Mouse (Mus musculus) cerebellum, postnatal 10 days (tissue): ENCODE measurements around the gene Slc5a1.

Source experiments
- DNase-seq, 2 experiments: peaks; one replicate each; pipeline ENCODE4 v3.0.0; 2021; ENCODE audit warnings: mixed read lengths in 2 of 2

Gene Slc5a1

DNA sequence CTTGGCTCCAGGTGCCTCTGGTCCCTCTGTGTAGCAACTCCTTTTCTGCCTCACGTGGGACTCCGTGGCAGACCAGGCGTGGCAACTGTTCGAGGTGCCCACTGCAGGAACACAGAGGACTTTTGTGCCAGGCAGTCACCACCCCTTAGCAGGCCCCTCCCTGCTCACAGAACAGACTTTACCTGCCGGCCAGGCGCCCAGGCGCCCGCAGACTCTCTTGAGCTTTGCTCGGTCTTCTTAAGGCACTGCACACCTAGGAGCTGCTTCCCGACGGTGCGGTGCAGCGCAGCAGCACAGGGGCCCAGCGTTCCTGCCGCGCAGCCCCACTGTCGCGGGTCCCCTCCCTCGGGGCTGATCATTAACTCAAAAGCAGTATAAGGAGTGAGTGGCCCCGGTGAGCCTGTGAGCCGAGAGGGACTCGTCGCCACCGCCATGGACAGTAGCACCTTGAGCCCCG is at the start of gene Slc5a1:
Gene Slc5a1, plus strand, starts transcription at position 195 of the 457 bp plus-strand sequence.
- no peak for DNase-seq

- no peak for DNase-seq
Measured at GRCm38 (mm10) chr5:33056126-33056765, 47.8 kb upstream of the Slc5a1 start.

GRCm38 (mm10) chr5:33070071-33070470 is 33.9 kb upstream of the Slc5a1 start:
- DNase-seq: no peak

DNA sequence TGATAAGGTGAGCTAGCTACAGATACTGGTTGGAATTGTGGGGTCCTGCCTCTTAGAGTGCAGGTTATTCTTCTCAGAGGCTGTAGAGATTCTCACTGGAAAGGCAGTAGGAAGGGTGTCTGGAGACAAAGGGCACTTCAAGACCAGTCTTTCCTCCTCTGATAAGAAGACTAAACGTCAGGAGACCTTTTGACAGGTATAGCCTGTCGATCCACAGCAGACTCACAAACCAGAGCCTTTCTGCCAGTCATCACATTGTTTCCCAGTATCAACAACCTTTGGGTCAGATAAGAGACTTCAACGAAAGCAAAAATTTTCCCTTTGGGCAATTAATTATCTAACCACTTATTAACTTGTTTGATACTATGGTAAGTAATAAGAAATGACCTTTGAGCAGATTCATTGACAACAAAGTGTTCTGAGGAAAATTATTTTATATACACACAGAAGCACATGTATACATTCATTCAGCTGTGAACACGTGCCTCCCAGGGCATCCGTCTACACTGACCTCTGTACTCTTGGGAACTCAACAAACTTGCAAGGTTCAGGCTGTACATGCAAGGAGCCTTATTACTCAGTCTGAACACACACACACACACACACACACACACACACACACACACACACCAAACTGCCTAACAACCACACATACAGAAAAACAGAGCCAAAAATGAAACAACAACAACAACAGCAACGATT is 27.4 kb upstream of the Slc5a1 start:
- DNase-seq: no peak

DNA sequence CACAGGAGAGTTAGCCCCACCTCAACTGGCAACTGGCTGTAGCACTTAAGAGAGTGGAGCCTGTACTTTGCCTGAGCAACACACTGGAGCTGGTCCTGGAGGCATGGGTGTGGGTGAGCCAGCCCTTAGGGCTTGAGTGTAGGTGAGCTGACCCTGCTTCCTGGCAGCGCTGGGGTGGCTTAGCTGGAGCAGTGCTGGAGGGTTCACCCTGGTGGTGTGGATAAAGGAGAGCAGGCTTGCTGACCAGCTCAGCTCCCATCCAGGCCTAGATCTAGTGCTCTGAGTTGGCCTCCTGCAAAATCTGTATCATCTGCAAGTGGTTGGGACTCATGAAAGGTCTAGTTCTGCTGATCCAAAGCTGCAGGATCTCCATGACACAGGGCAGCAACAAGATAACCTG is 21.1 kb upstream of the Slc5a1 start:
- DNase-seq: no peak

- DNase-seq: no peak
Measured at GRCm38 (mm10) chr5:33084599-33084998, 19.4 kb upstream of the Slc5a1 start.

GRCm38 (mm10) chr5:33091342-33091741 is 12.7 kb upstream of the Slc5a1 start:
- no peak for DNase-seq

GRCm38 (mm10) chr5:33095315-33095714 is 8.7 kb upstream of the Slc5a1 start:
- DNase-seq: no peak

DNA sequence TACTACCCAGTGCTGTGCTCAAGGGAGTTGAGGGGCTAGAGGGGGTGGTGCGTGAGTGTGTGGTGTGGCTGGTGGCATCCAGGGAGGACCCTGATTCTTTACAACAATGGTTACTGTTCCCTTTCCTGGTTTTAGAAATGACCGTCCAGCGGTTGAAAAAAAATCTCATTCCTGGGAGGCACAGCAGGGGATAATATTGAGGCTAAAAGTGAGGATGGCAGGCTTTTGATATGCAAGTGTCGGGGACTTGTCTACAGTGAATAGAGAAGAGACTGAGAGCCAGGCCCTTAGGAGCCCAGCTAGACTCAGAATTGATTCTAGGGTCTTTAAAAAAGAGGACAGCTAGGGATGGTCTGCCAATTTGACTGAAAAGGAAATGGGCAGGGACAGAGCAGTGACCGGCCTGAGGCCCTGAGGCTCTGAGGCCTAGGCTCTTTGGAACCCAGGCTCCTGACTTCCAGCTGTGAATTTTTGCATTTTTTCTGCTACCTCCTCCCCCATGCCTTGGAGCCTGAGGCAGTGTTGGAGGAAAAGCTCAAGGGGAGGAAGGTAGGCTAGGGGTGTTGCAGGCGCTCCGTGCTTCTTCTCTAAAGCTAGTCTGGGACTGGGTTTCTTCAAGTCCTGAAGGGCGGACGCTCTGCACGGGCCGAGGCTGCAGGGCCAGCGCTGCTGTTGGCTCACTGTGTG is 1.5 kb upstream of the Slc5a1 start:
- no peak for DNase-seq

DNA sequence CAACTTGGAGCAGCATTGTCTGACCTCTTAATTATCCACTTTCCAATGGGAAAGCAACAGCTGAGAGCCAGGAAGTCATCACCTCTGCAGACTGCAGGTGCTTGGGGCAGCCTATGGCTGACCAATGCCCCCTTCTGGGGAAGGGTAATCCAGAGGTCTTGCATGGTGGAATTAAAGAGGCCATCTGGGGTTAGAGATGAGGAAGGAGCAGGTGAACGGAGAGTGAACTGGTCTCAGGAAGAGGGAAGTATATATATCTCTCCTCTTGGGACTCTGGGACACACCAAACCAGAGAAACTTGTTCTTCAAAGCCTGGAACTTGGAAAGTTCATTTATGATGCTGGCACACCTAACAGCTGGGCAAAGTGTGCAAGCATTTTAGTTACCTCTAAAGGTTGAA is 857 bp downstream of the Slc5a1 start:
- DNase-seq: no peak

GRCm38 (mm10) chr5:33105660-33106059 is 1.6 kb downstream of the Slc5a1 start:
- no peak for DNase-seq

DNA sequence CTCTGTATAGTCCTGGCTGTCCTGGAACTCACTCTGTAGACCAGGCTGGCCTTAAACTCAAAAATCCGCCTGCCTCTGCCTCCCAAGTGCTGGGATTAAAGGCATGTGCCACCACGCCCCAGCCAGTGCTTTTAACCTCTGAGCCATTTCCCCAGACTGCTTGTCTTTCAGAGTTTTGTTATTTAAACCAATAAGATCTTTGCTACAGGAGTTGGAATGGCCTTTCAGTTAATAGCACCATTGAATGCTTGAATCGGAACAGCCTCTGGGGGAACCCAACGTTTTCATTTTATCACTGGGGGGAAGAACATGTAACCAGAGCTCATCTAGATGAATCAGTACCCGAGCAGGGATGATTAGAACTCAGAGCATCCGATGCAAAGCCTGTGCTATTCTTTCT is 3.0 kb downstream of the Slc5a1 start:
- DNase-seq: no peak

- DNase-seq: no peak
Measured at GRCm38 (mm10) chr5:33107778-33108405, 3.9 kb downstream of the Slc5a1 start.

- DNase-seq: no peak
Measured at GRCm38 (mm10) chr5:33121871-33122315, 17.9 kb downstream of the Slc5a1 start.

DNA sequence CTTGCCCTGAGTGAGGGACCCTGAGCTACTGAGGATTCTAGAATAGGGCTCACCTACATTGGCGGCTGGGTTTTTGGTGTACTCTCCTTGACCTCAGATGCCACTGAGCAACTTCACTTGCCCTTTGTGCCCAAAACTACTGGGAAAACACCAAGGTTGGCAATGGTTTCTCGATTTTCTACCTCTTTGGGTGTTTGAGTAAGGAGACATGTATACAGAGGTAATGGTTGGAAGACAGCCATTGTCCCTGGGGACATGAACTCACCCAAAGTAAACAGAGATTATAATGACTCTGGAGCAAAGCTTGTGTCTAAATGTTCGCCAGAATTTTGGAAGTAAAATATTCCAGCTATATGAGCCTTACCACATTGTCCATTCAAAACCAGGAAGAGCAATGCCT is 19.6 kb downstream of the Slc5a1 start:
- DNase-seq: no peak

- DNase-seq: no peak
Measured at GRCm38 (mm10) chr5:33125318-33125717, 21.3 kb downstream of the Slc5a1 start.

- no peak for DNase-seq
Measured at GRCm38 (mm10) chr5:33134132-33134531, 30.1 kb downstream of the Slc5a1 start.

GRCm38 (mm10) chr5:33135611-33136010 is 31.6 kb downstream of the Slc5a1 start:
- no peak for DNase-seq

DNA sequence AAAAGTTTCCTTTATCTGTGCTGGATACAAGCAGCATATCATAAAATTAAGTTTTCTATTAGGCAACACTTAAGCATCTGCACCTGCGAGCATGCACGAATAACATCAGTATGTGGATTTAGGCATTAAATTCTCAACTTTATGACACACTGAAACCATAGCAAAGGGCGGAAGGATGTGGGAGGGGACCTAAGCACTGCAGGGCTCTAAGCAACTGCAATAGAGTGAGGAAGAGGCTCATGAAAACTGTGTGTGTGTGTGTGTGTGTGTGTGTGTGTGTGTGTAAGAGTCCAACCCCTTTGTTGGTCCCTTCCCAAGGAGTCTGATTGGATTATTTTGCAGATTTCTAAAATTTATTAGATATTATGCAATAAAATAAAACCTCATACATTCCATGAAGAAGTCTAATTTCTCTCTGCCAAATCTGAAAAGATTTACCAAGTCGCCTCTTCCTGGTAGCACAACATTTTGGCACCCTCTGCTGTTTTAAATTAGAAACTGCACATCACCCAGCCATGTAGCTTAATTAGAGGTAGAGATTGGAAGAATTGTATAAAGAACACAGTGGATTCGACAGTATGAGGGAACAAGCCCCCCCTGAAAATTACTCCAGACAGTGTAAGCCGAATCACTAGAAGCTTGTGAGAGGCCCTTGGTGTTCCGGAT is 38.9 kb downstream of the Slc5a1 start:
- DNase-seq: peak; percentile 68 to 76

- peak; percentile 20 to 22 for DNase-seq
Measured at GRCm38 (mm10) chr5:33144025-33144424, 40.0 kb downstream of the Slc5a1 start.

DNA sequence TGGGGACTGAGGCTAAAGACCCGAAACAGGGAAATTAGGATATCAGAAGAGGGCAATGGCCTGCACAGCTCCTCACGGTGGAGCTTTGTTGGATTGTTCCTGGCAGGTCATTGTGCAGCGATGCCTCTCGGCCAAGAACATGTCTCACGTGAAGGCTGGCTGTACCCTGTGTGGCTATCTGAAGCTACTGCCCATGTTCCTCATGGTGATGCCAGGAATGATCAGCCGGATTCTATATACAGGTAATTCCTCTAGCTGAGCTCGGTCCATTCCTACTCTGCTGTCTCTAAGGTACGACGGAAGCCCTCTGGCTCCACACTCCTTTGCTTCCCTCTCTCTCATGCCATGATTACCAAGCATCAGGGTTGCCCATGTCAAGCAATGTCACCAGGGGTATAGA is 42.8 kb downstream of the Slc5a1 start:
- no peak for DNase-seq

GRCm38 (mm10) chr5:33147691-33148090 is 43.7 kb downstream of the Slc5a1 start:
- DNase-seq: peak; percentile 43 to 47

DNA sequence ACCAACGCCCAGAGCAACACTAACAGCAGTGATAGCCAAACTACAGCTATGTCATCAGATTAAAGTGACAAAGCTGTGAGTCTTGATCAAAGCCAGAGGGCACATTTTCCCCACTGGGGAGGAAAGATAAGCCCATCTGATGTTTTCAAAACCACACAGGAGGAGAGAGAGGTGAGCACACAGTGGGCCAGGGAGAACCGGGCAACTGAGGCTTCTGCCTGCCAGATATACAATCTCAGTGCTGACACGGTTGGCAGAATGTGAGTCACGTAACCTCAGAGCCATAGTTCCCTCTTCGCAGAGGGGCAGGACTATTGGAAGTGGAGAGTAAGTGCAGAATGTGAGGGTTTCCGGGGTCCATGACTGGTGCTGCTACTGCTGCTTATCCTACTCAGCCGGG is 89.5 kb downstream of the Slc5a1 start:
- DNase-seq: no peak
